Mouse (Mus musculus): Measurements from ENCODE around the gene Ovch2. TPM values are rescaled to one million over a fixed set of nuclear protein-coding genes. Genes with fewer than 3 reads are reported as not detected.

The Ovch2 gene
- not detected for polyA plus RNA-seq (2014; fragmentation: Illumina TruSeq; extraction: RNeasy Lipid Tissue Mini Kit (QIAGEN cat#74804); ENCODE audit: insufficient read depth, low read depth, low replicate concordance)

DNA sequence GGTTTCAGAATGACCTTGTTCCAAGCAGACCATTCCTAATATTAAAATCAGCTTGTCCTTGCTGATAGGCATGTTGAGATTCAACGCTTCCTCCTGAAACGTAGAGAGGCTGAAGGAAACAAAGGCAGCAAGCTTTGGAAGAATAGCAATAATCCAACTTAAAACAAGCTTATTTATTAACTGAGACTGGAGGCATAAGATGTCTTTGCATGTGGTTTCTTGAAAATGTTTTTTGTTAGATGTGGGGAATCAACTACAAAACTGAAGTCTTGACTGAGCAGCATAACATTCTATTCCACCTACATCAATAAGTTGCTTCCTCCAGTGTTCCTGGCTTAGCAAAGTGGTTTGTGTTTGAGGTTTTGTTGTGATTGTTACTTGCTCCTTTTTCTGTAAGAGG, at the start of gene Ovch2:
Ovch2 (minus strand) TSS at position 101 of the 400 bp plus-strand sequence.

DNA sequence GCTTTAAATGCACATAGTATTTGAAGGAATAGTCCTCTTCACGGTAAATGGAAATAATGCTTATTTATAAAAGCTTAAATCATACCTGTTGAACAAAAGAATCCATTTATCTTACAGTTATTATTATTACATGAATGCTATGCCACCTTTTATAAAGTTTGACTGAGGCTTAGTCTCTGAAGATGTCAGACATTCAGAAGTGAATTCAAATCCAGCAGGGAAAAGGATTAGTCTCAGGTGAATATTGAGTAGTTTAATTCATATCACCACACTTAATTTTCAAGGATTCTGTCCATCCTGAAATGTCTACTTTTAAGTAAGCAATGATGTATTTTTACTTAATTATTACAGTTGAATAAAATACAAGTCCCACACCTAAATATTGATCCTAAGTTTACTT, 46.4 kb upstream of the Ovch2 start, which contains the start of gene Olfr470:
Olfr470 (minus strand) TSS at position 101 of the 400 bp plus-strand sequence.

DNA sequence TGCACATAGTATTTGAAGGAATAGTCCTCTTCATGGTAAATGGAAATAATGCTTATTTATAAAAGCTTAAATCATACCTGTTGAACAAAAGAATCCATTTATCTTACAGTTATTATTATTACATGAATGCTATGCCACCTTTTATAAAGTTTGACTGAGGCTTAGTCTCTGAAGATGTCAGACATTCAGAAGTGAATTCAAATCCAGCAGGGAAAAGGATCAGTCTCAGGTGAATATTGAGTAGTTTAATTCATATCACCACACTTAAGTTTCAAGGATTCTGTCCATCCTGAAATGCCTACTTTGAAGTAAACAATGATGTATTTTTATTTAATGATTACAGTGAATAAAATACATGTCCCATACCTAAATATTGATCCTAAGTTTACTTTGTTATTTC, 24.4 kb upstream of the Ovch2 start, which contains the start of gene Olfr469:
Olfr469 (minus strand) TSS at position 101 of the 400 bp plus-strand sequence.

GRCm38 (mm10) chr7:107811963-107812362, 11.0 kb upstream of the Ovch2 start, which contains the start of gene Olfr467:
Gene Olfr467 (plus strand): TSS chr7:107812263.

DNA sequence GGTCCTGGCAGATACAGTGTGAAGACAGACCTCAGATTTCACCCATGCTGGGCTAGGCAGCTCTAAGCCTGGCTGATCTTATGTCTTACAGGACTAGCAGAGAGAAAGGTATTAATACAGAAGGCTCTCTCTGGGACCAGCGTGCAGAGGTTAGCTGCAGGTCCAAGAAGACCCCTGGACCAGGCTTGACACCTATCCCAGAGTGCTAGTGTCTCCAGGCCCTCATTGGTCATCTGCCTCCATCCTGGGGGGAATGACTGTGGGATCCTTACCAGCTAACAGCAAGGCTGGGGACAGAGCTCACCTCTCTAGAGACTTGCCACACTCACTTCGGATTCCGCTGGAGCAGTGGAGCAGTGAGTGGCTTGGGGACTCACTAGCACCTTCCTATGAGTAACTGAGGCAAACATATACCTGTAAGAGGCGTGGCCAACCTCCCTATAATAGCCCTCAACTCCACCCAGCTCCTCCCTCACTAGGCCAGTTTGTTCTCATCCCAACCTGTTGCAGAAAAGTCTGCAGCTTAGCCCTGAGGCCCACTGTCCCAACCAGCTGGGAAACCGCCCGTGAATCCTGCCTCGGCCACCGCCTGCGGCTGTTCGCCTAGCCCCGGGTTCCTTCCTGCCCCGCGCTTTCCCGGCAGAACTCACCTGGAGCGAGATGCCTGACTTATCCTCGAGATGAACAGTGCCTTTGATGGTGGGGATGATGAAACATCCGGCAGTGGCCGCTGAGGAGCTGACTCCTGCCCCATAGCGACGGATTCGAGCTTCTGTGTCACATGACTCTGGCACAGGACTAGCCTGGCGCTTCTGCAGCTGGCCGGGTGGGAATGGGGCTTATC, 43.5 kb downstream of the Ovch2 start, which contains the start of gene Cyb5r2:
Cyb5r2 (minus strand) TSS at position 725 of the 844 bp plus-strand sequence.

Other genes starting within 250 kb of the Ovch2 start
- 11.3 TPM for gene Olfml1, start 233.8 kb downstream of the Ovch2 start, polyA plus RNA-seq (2014; fragmentation: Illumina TruSeq; extraction: RNeasy Lipid Tissue Mini Kit (QIAGEN cat#74804); ENCODE audit: insufficient read depth, low read depth, low replicate concordance)
- gene Ppfibp2, start 206.0 kb downstream of the Ovch2 start, polyA plus RNA-seq (2014; fragmentation: Illumina TruSeq; extraction: RNeasy Lipid Tissue Mini Kit (QIAGEN cat#74804); ENCODE audit: insufficient read depth, low read depth, low replicate concordance), result 13.1 TPM
- gene 5330417H12Rik, start 176.0 kb downstream of the Ovch2 start, polyA plus RNA-seq (2014; fragmentation: Illumina TruSeq; extraction: RNeasy Lipid Tissue Mini Kit (QIAGEN cat#74804); ENCODE audit: insufficient read depth, low read depth, low replicate concordance), result not detected
- not detected for gene Cyb5r2, start 43.2 kb downstream of the Ovch2 start, polyA plus RNA-seq (2014; fragmentation: Illumina TruSeq; extraction: RNeasy Lipid Tissue Mini Kit (QIAGEN cat#74804); ENCODE audit: insufficient read depth, low read depth, low replicate concordance)
- gene Olfr467, start 11.1 kb upstream of the Ovch2 start, polyA plus RNA-seq (2014; fragmentation: Illumina TruSeq; extraction: RNeasy Lipid Tissue Mini Kit (QIAGEN cat#74804); ENCODE audit: insufficient read depth, low read depth, low replicate concordance), result not detected
- not detected for gene Olfr469, start 24.3 kb upstream of the Ovch2 start, polyA plus RNA-seq (2014; fragmentation: Illumina TruSeq; extraction: RNeasy Lipid Tissue Mini Kit (QIAGEN cat#74804); ENCODE audit: insufficient read depth, low read depth, low replicate concordance)
- gene Olfr470, start 46.3 kb upstream of the Ovch2 start, polyA plus RNA-seq (2014; fragmentation: Illumina TruSeq; extraction: RNeasy Lipid Tissue Mini Kit (QIAGEN cat#74804); ENCODE audit: insufficient read depth, low read depth, low replicate concordance), result not detected
- not detected for gene Olfr472, start 96.7 kb upstream of the Ovch2 start, polyA plus RNA-seq (2014; fragmentation: Illumina TruSeq; extraction: RNeasy Lipid Tissue Mini Kit (QIAGEN cat#74804); ENCODE audit: insufficient read depth, low read depth, low replicate concordance)
- not detected for gene Olfr473, start 129.2 kb upstream of the Ovch2 start, polyA plus RNA-seq (2014; fragmentation: Illumina TruSeq; extraction: RNeasy Lipid Tissue Mini Kit (QIAGEN cat#74804); ENCODE audit: insufficient read depth, low read depth, low replicate concordance)
- not detected for gene Olfr474, start 153.4 kb upstream of the Ovch2 start, polyA plus RNA-seq (2014; fragmentation: Illumina TruSeq; extraction: RNeasy Lipid Tissue Mini Kit (QIAGEN cat#74804); ENCODE audit: insufficient read depth, low read depth, low replicate concordance)
- not detected for gene Olfr476, start 163.6 kb upstream of the Ovch2 start, polyA plus RNA-seq (2014; fragmentation: Illumina TruSeq; extraction: RNeasy Lipid Tissue Mini Kit (QIAGEN cat#74804); ENCODE audit: insufficient read depth, low read depth, low replicate concordance)
- not detected for gene Olfr477, start 185.5 kb upstream of the Ovch2 start, polyA plus RNA-seq (2014; fragmentation: Illumina TruSeq; extraction: RNeasy Lipid Tissue Mini Kit (QIAGEN cat#74804); ENCODE audit: insufficient read depth, low read depth, low replicate concordance)
- not detected for gene Olfr478, start 232.8 kb upstream of the Ovch2 start, polyA plus RNA-seq (2014; fragmentation: Illumina TruSeq; extraction: RNeasy Lipid Tissue Mini Kit (QIAGEN cat#74804); ENCODE audit: insufficient read depth, low read depth, low replicate concordance)
- gene Olfr479, start 249.5 kb upstream of the Ovch2 start, polyA plus RNA-seq (2014; fragmentation: Illumina TruSeq; extraction: RNeasy Lipid Tissue Mini Kit (QIAGEN cat#74804); ENCODE audit: insufficient read depth, low read depth, low replicate concordance), result not detected